Mouse (Mus musculus): ENCODE results near the gene Bcas3. TPM values are rescaled to one million over a fixed set of nuclear protein-coding genes. Genes with fewer than 3 reads are reported as not detected.

The Bcas3 gene
- polyA plus RNA-seq, 1 experiment from 2014 or later, result 31.2 TPM

DNA sequence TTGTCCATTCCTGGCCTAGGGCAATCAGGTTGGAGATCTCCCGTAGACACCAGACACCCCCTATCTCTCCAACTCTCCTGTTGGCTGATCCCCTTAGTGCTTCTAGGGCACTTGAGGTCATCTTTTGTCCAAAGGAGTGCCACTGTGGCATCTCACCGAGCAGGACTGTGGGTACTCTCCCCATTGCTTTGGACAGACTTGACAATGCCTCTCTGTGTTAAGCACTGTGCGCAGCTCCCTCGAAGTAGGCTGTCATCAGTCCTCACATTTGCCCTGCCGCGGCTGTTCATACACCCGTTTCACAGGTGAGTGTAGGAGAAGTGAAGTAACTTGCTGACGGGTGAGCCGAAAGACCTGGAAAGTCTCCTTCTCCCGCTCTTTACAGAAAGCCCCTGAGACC, 366.1 kb downstream of the Bcas3 start:
- Histone ChIP-seq H3K9me3 (replicated peaks; ENCODE audit: control insufficient read depth, low read length) (no peaks in the 10 kb centered on the region), H3K27ac (replicated peaks; ENCODE audit: low read depth, low read length) (no peak overlapping the region), H3K9ac (replicated peaks; ENCODE audit: low read length) (no peak overlapping the region), H3K36me3 (replicated peaks; ENCODE audit: control insufficient read depth, insufficient read depth, low read depth, low read length) (no peaks in the 10 kb centered on the region), H3K4me3 (ENCODE audit: low read depth, low read length) (no peak overlapping the region), H3K4me1 (ENCODE audit: control insufficient read depth, insufficient read depth, low read length) (peaks cover 3% of the 10 kb centered on the region), H3K27me3 (ENCODE audit: control insufficient read depth, insufficient read depth, low read length) (no peaks in the 10 kb centered on the region), H3K4me2 (ENCODE audit: low read depth, low read length) (no peak overlapping the region)
- ATAC-seq (replicated peaks; ENCODE audit: insufficient number of reproducible peaks, low FRiP score, low TSS enrichment, low read depth) (no peak; the same call in 1 of the 2 replicates), DNase-seq (ENCODE audit: low spot score) (no peak)
- 79% methylated on average over 10 of the region's 10 CpGs for WGBS

DNA sequence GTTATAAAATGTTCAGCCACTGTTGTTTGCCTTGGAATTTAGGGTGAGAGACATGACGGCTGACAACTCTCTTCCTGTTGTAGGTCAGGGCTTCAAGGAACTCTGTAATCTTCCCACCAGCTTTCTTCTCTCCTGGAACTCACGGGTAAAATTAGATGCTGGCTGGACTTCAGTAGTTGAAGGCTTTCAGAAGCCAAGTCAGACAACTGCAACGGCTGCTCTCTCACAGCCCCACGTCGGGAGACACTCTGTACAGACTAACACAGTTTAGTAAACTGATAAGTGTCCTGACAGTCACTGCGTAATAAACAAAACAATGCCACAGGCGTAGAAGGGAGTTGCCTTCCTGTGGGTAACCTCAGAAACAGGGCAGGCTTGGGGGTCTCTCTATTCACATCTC, 366.8 kb downstream of the Bcas3 start:
- Histone ChIP-seq H3K36me3 (replicated peaks; ENCODE audit: control insufficient read depth, insufficient read depth, low read depth, low read length) (no peaks in the 10 kb centered on the region), H3K4me1 (ENCODE audit: control insufficient read depth, insufficient read depth, low read length) (peaks cover 3% of the 10 kb centered on the region), H3K4me2 (ENCODE audit: low read depth, low read length) (no peak overlapping the region), H3K27me3 (ENCODE audit: control insufficient read depth, insufficient read depth, low read length) (no peaks in the 10 kb centered on the region), H3K27ac (replicated peaks; ENCODE audit: low read depth, low read length) (no peak overlapping the region), H3K4me3 (ENCODE audit: low read depth, low read length) (no peak overlapping the region), H3K9me3 (replicated peaks; ENCODE audit: control insufficient read depth, low read length) (no peaks in the 10 kb centered on the region), H3K9ac (replicated peaks; ENCODE audit: low read length) (no peak overlapping the region)
- no peak for DNase-seq (ENCODE audit: low spot score)
- ATAC-seq (replicated peaks; ENCODE audit: insufficient number of reproducible peaks, low FRiP score, low TSS enrichment, low read depth), result no peak
- WGBS, result 28% methylated on average over 7 of the region's 7 CpGs

DNA sequence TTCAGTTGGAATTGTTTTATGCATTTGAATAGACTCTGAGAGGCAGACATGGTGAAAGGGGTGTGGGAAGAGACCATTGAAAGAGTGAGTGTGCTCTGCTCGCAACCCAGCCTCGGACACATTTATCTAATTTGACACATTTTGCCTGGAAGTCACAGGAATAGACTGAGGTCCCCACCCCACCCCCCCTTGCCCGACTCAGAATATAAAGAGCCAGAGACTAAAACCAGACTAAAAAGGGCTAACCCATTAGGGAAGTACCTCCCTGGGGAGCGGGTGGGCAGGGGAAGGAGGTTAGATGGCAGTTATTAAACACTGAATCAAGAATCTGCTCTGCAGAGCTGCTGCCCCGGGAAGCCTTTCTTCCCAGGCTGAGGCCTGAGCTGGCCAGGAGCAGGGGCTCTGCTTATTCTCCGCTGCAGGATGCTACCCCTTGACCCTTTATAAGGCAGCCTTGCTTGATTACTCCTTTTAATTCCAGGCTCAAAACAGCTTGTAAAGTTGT, 367.4 kb downstream of the Bcas3 start:
- ATAC-seq (replicated peaks; ENCODE audit: insufficient number of reproducible peaks, low FRiP score, low TSS enrichment, low read depth) (no peak), DNase-seq (ENCODE audit: low spot score) (no peak)
- Histone ChIP-seq H3K27ac (replicated peaks; ENCODE audit: low read depth, low read length) (no peak overlapping the region), H3K9ac (replicated peaks; ENCODE audit: low read length) (no peak overlapping the region), H3K4me2 (ENCODE audit: low read depth, low read length) (no peak overlapping the region), H3K9me3 (replicated peaks; ENCODE audit: control insufficient read depth, low read length) (no peaks in the 10 kb centered on the region), H3K27me3 (ENCODE audit: control insufficient read depth, insufficient read depth, low read length) (no peaks in the 10 kb centered on the region), H3K4me1 (ENCODE audit: control insufficient read depth, insufficient read depth, low read length) (peaks cover 3% of the 10 kb centered on the region), H3K36me3 (replicated peaks; ENCODE audit: control insufficient read depth, insufficient read depth, low read depth, low read length) (no peaks in the 10 kb centered on the region), H3K4me3 (ENCODE audit: low read depth, low read length) (no peak overlapping the region)
- 15% methylated on average over 6 of the region's 6 CpGs for WGBS

DNA sequence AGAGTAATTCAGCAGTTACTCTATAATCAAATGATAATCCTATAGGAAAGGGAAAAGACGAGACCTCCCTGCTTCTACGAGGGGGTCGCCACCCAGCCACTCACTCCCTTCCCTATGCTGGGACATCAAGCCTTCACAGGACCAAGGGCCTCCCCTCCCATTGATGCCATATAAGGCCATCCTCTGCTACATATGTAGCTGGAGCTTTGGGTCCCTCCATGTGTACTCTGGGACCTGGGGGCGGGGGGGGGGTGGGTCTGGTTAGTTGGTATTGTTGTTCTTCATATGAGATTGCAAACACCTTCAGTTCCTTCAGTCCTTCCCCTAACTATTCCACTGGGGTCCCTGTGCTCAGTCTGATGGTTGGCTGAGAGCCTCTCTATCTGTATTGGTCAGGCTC, 369.0 kb downstream of the Bcas3 start:
- H3K4me2 ChIP-seq (ENCODE audit: low read depth, low read length), result no peak overlapping the region
- H3K36me3 ChIP-seq (replicated peaks; ENCODE audit: control insufficient read depth, insufficient read depth, low read depth, low read length), result no peaks in the 10 kb centered on the region
- H3K9ac ChIP-seq (replicated peaks; ENCODE audit: low read length), result no peak overlapping the region
- H3K4me3 ChIP-seq (ENCODE audit: low read depth, low read length), result no peak overlapping the region
- ATAC-seq (replicated peaks; ENCODE audit: insufficient number of reproducible peaks, low FRiP score, low TSS enrichment, low read depth), result no peak
- peaks cover 3% of the 10 kb centered on the region for H3K4me1 ChIP-seq (ENCODE audit: control insufficient read depth, insufficient read depth, low read length)
- H3K9me3 ChIP-seq (replicated peaks; ENCODE audit: control insufficient read depth, low read length), result no peaks in the 10 kb centered on the region
- no peak overlapping the region for H3K27ac ChIP-seq (replicated peaks; ENCODE audit: low read depth, low read length)
- H3K27me3 ChIP-seq (ENCODE audit: control insufficient read depth, insufficient read depth, low read length), result no peaks in the 10 kb centered on the region
- DNase-seq (ENCODE audit: low spot score), result no peak
- WGBS, result 86% methylated on average over 4 of the region's 4 CpGs

DNA sequence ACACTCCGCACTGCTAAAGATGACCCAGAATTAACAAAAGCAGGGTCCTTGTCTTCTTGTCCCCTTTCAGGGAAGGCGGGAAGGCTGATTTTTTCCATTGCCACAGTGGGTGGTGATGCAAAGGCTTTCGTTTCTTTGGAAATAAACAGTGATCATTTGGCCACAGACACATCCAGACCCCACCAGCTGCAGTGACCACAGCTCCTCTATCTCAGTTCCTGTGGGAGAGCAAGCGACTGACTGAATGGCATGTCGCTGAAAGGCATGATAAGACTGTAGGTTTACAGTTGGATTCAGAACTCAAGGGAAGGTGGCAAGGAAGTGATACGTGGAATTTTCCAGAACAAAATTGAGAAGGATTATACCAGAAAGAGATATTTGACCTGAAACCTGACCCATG, 371.2 kb downstream of the Bcas3 start:
- no peak for ATAC-seq (replicated peaks; ENCODE audit: insufficient number of reproducible peaks, low FRiP score, low TSS enrichment, low read depth)
- H3K4me2 ChIP-seq (ENCODE audit: low read depth, low read length), result no peak overlapping the region
- H3K36me3 ChIP-seq (replicated peaks; ENCODE audit: control insufficient read depth, insufficient read depth, low read depth, low read length), result no peaks in the 10 kb centered on the region
- H3K27me3 ChIP-seq (ENCODE audit: control insufficient read depth, insufficient read depth, low read length), result no peaks in the 10 kb centered on the region
- H3K4me1 ChIP-seq (ENCODE audit: control insufficient read depth, insufficient read depth, low read length), result peaks cover 3% of the 10 kb centered on the region
- no peak for DNase-seq (ENCODE audit: low spot score)
- H3K27ac ChIP-seq (replicated peaks; ENCODE audit: low read depth, low read length), result no peak overlapping the region
- 81% methylated on average over 6 of the region's 6 CpGs for WGBS
- no peaks in the 10 kb centered on the region for H3K9me3 ChIP-seq (replicated peaks; ENCODE audit: control insufficient read depth, low read length)
- no peak overlapping the region for H3K9ac ChIP-seq (replicated peaks; ENCODE audit: low read length)
- H3K4me3 ChIP-seq (ENCODE audit: low read depth, low read length), result no peak overlapping the region

DNA sequence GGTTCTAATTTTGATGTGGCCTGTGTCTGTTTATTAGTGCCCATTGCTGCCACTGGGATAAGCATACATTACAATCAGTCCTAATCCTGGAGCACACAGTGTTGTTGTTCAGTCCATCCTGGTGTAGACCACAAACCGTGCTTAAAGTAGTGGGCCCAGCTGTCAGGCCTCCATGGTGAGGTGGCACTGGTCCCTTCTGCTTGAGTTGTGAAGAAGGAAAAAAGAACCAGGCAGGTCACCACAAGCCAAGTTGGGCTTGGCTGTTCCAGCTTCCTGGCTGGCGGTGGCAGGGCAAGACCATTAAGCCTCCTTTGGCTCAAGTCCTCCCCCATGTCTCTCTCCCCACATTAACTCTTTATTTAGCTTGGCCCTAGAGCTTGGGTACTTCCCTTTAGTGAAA, 376.8 kb downstream of the Bcas3 start:
- no peak for DNase-seq (ENCODE audit: low spot score)
- ATAC-seq (replicated peaks; ENCODE audit: insufficient number of reproducible peaks, low FRiP score, low TSS enrichment, low read depth), result no peak
- no peak overlapping the region for H3K4me3 ChIP-seq (ENCODE audit: low read depth, low read length)
- H3K4me2 ChIP-seq (ENCODE audit: low read depth, low read length), result no peak overlapping the region
- H3K4me1 ChIP-seq (ENCODE audit: control insufficient read depth, insufficient read depth, low read length), result peaks cover 3% of the 10 kb centered on the region; the same call in 1 of the 2 replicates
- H3K9ac ChIP-seq (replicated peaks; ENCODE audit: low read length), result no peak overlapping the region
- H3K9me3 ChIP-seq (replicated peaks; ENCODE audit: control insufficient read depth, low read length), result no peaks in the 10 kb centered on the region
- 80% methylated on average over 2 of the region's 2 CpGs for WGBS
- no peaks in the 10 kb centered on the region for H3K27me3 ChIP-seq (ENCODE audit: control insufficient read depth, insufficient read depth, low read length)
- no peaks in the 10 kb centered on the region for H3K36me3 ChIP-seq (replicated peaks; ENCODE audit: control insufficient read depth, insufficient read depth, low read depth, low read length)
- no peak overlapping the region for H3K27ac ChIP-seq (replicated peaks; ENCODE audit: low read depth, low read length)

DNA sequence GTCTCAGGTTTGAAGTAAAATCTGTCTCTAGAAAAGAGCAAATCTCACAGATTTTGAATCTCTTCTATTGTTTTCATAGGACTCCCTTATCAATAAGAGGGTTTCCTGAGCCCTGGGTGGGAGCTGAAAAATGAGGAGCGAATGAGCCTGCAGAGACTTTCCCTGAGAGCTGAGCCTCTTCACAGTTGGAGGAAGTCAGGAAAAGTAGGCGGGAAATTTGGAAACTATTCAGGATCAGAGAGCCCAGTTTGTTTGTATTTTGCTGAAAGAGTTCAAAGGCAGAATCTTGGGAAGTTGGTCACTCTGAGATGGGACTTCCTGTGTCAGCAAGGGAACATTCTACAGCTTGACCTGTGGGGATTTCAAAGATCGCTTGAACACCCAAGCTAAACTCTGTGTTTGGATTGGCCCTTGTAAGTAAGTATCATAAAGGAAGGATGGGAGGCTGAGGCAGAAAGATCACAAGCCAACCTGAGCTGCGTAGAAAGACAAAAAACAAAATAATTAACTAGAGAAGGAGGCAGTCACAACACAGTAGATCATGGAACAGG, 379.6 kb downstream of the Bcas3 start:
- peaks cover 3% of the 10 kb centered on the region; the same call in 1 of the 2 replicates for H3K4me1 ChIP-seq (ENCODE audit: control insufficient read depth, insufficient read depth, low read length)
- no peak overlapping the region for H3K4me2 ChIP-seq (ENCODE audit: low read depth, low read length)
- H3K27ac ChIP-seq (replicated peaks; ENCODE audit: low read depth, low read length), result no peak overlapping the region
- no peak for ATAC-seq (replicated peaks; ENCODE audit: insufficient number of reproducible peaks, low FRiP score, low TSS enrichment, low read depth)
- WGBS, result 63% methylated on average over 4 of the region's 4 CpGs
- no peaks in the 10 kb centered on the region for H3K27me3 ChIP-seq (ENCODE audit: control insufficient read depth, insufficient read depth, low read length)
- DNase-seq (ENCODE audit: low spot score), result no peak
- H3K9me3 ChIP-seq (replicated peaks; ENCODE audit: control insufficient read depth, low read length), result no peaks in the 10 kb centered on the region
- H3K36me3 ChIP-seq (replicated peaks; ENCODE audit: control insufficient read depth, insufficient read depth, low read depth, low read length), result no peaks in the 10 kb centered on the region
- no peak overlapping the region for H3K4me3 ChIP-seq (ENCODE audit: low read depth, low read length)
- H3K9ac ChIP-seq (replicated peaks; ENCODE audit: low read length), result no peak overlapping the region

DNA sequence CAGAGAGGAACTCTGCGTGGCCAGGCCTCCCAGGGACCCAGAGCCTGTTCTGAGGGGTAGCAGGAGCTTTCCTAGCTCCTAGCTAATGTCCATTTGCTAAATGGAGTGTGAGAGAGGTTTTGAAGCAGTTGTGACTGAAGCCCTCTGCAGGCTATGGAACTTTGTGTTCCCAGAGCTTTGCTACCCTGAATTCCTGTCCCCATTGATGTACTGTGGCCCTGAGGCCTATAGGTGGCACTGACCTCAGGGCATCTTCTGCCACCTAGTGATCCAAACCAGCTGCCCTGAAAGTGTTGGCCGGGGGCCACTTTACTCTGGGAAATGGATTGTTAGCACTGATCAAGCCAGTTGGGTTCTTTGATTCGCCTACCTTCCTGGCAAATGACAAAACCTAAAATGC, 380.6 kb downstream of the Bcas3 start:
- Histone ChIP-seq H3K27ac (replicated peaks; ENCODE audit: low read depth, low read length) (no peak overlapping the region), H3K36me3 (replicated peaks; ENCODE audit: control insufficient read depth, insufficient read depth, low read depth, low read length) (no peaks in the 10 kb centered on the region), H3K27me3 (ENCODE audit: control insufficient read depth, insufficient read depth, low read length) (no peaks in the 10 kb centered on the region), H3K4me2 (ENCODE audit: low read depth, low read length) (no peak overlapping the region), H3K4me3 (ENCODE audit: low read depth, low read length) (no peak overlapping the region), H3K4me1 (ENCODE audit: control insufficient read depth, insufficient read depth, low read length) (peaks cover 3% of the 10 kb centered on the region; the same call in 1 of the 2 replicates), H3K9ac (replicated peaks; ENCODE audit: low read length) (no peak overlapping the region), H3K9me3 (replicated peaks; ENCODE audit: control insufficient read depth, low read length) (no peaks in the 10 kb centered on the region)
- ATAC-seq (replicated peaks; ENCODE audit: insufficient number of reproducible peaks, low FRiP score, low TSS enrichment, low read depth) (no peak), DNase-seq (ENCODE audit: low spot score) (no peak)
- WGBS, result 44% methylated on average over 3 of the region's 3 CpGs
